Mouse (Mus musculus) lung, postnatal 4 days (tissue): Measurements from ENCODE around the gene Gm6164.
"Not testable (repeated sequence)": the region's sequence is repeated elsewhere in the genome, so short reads cannot be mapped to it uniquely, and the experiment has no call there.

Source experiments
- DNase-seq, 2 experiments: peaks; one replicate each; pipeline ENCODE4 v3.0.0; 2021

Gm6164 gene

GRCm38 (mm10) chr7:20205507-20205906, at the start of gene Gm6164:
Gene Gm6164, minus strand, starts transcription at chr7:20205607.
- not testable (repeated sequence) for DNase-seq

GRCm38 (mm10) chr7:20233728-20234127, 28.3 kb upstream of the Gm6164 start, which contains the start of gene Gm4498:
Gene Gm4498, minus strand, starts transcription at chr7:20233828.
- DNase-seq = not testable (repeated sequence)

GRCm38 (mm10) chr7:20193410-20193809, 12.0 kb downstream of the Gm6164 start, which contains the start of gene Vmn1r95:
Gene Vmn1r95, plus strand, starts transcription at chr7:20193710.
- DNase-seq = not testable (repeated sequence)

- not testable (repeated sequence) for DNase-seq
Observed at GRCm38 (mm10) chr7:20168277-20168676, 37.1 kb downstream of the Gm6164 start, which contains the start of gene Vmn1r94. Gene Vmn1r94, minus strand, starts transcription at chr7:20168377.
